28 mouse cellular contexts compared by ENCODE assay signal in genomic region chr12:106536289-106536636, GRCm38 (mm10).
DNase-seq lines count a peak whose midpoint lies in the region; ATAC-seq lines count a peak whose summit lies in the region.
"Had no signal": no experiment of that assay in that cellular context is flagged by ENCODE, and none has a peak within 500 bp of the region (broad histone marks: within the 10 kb centered on the region; RNA-seq: fewer than 3 reads in every experiment).

No protein-coding gene starts in this region.

- no peak overlapping the region for H3K4me3 ChIP-seq in midbrain, embryonic 13.5 days (replicated peaks)
- no peak overlapping the region for H3K4me3 ChIP-seq in midbrain, embryonic 14.5 days (replicated peaks; ENCODE audit: low read depth, low read length)
- no peak overlapping the region for H3K4me3 ChIP-seq in forebrain, embryonic 11.5 days (ENCODE audit: low read depth, low read length)
- no peak overlapping the region for H3K4me3 ChIP-seq in forebrain, embryonic 13.5 days
- no peak overlapping the region for H3K4me3 ChIP-seq in hindbrain, embryonic 14.5 days (replicated peaks; ENCODE audit: low read length)
- H3K4me3 ChIP-seq: embryonic facial prominence, embryonic 10.5 days; heart, embryonic 12.5 days; hindbrain, embryonic 15.5 days; layer of hippocampus, adult 2 months; limb, embryonic 12.5 days; liver, embryonic 12.5 days; midbrain, embryonic 15.5 days; myocyte had no signal

- H3K4me1 ChIP-seq in midbrain, embryonic 13.5 days (replicated peaks): peaks cover 11% of the 10 kb centered on the region
- 0 out of 2 replicates have a peak, but pooled peaks cover 3% of the 10 kb centered on the region for H3K4me1 ChIP-seq in midbrain, embryonic 14.5 days (ENCODE audit: control insufficient read depth, insufficient read depth, low read length)
- H3K4me1 ChIP-seq in forebrain, embryonic 11.5 days (replicated peaks; ENCODE audit: control insufficient read depth, insufficient read depth, low read length): peaks cover 6% of the 10 kb centered on the region; the same call in 1 of the 2 replicates
- peaks cover 20% of the 10 kb centered on the region for H3K4me1 ChIP-seq in forebrain, embryonic 13.5 days
- H3K4me1 ChIP-seq in hindbrain, embryonic 14.5 days (replicated peaks; ENCODE audit: control insufficient read depth, insufficient read depth, low read length): peaks cover 6% of the 10 kb centered on the region; the same call in 1 of the 2 replicates
- H3K4me1 ChIP-seq: heart, embryonic 12.5 days; liver, embryonic 12.5 days had no signal

- H3K36me3 ChIP-seq in midbrain, embryonic 13.5 days: no peaks in the 10 kb centered on the region
- no peaks in the 10 kb centered on the region for H3K36me3 ChIP-seq in midbrain, embryonic 14.5 days (ENCODE audit: control insufficient read depth, insufficient read depth, low read length)
- no peaks in the 10 kb centered on the region for H3K36me3 ChIP-seq in forebrain, embryonic 11.5 days (ENCODE audit: control insufficient read depth, insufficient read depth, low read length)
- no peaks in the 10 kb centered on the region for H3K36me3 ChIP-seq in forebrain, embryonic 13.5 days (ENCODE audit: poor library complexity, severe bottlenecking)
- no peaks in the 10 kb centered on the region for H3K36me3 ChIP-seq in hindbrain, embryonic 14.5 days (replicated peaks; ENCODE audit: control insufficient read depth, insufficient read depth)
- H3K36me3 ChIP-seq: embryonic facial prominence, embryonic 10.5 days; heart, embryonic 12.5 days; hindbrain, embryonic 15.5 days; limb, embryonic 12.5 days; liver, embryonic 12.5 days; midbrain, embryonic 15.5 days had no signal

- WGBS in midbrain, embryonic 13.5 days: 25% methylated on average over 7 of the region's 7 CpGs
- 33% methylated on average over 7 of the region's 7 CpGs for WGBS in midbrain, embryonic 14.5 days
- 14% methylated on average over 7 of the region's 7 CpGs for WGBS in forebrain, embryonic 11.5 days
- 17% methylated on average over 7 of the region's 7 CpGs for WGBS in forebrain, embryonic 13.5 days
- 11% methylated on average over 7 of the region's 7 CpGs for WGBS in hindbrain, embryonic 14.5 days

- 0 out of 2 replicates have a peak, but pooled peaks cover 5% of the 10 kb centered on the region for H3K27me3 ChIP-seq in midbrain, embryonic 13.5 days
- no peaks in the 10 kb centered on the region for H3K27me3 ChIP-seq in midbrain, embryonic 14.5 days (ENCODE audit: control insufficient read depth, insufficient read depth, low read length)
- H3K27me3 ChIP-seq in forebrain, embryonic 11.5 days (ENCODE audit: control insufficient read depth, insufficient read depth, low read length): no peaks in the 10 kb centered on the region
- H3K27me3 ChIP-seq in forebrain, embryonic 13.5 days: no peaks in the 10 kb centered on the region
- 0 out of 2 replicates have a peak, but pooled peaks cover 2% of the 10 kb centered on the region for H3K27me3 ChIP-seq in hindbrain, embryonic 14.5 days (ENCODE audit: control insufficient read depth, insufficient read depth, low read length)
- H3K27me3 ChIP-seq: liver, embryonic 12.5 days; midbrain, embryonic 15.5 days had no signal

- H3K4me2 ChIP-seq in midbrain, embryonic 13.5 days (replicated peaks): no peak overlapping the region
- H3K4me2 ChIP-seq in midbrain, embryonic 14.5 days (ENCODE audit: low read length): no peak overlapping the region
- H3K4me2 ChIP-seq in forebrain, embryonic 11.5 days (ENCODE audit: low read depth, low read length, severe bottlenecking): no peak overlapping the region
- peak overlapping the region; percentile 27 for H3K4me2 ChIP-seq in forebrain, embryonic 13.5 days
- H3K4me2 ChIP-seq in hindbrain, embryonic 14.5 days (replicated peaks): no peak overlapping the region
- H3K4me2 ChIP-seq: heart, embryonic 12.5 days; hindbrain, embryonic 15.5 days; limb, embryonic 12.5 days; liver, embryonic 12.5 days; midbrain, embryonic 15.5 days had no signal

- H3K9me3 ChIP-seq in midbrain, embryonic 13.5 days: no peaks in the 10 kb centered on the region
- no peaks in the 10 kb centered on the region for H3K9me3 ChIP-seq in midbrain, embryonic 14.5 days (ENCODE audit: control insufficient read depth, low read length)
- H3K9me3 ChIP-seq in forebrain, embryonic 11.5 days (ENCODE audit: control insufficient read depth, low read length): no peaks in the 10 kb centered on the region; the same call in 1 of the 2 replicates
- H3K9me3 ChIP-seq in forebrain, embryonic 13.5 days (replicated peaks): no peaks in the 10 kb centered on the region; the same call in 1 of the 2 replicates
- peaks cover 6% of the 10 kb centered on the region; the same call in 1 of the 2 replicates for H3K9me3 ChIP-seq in hindbrain, embryonic 14.5 days (ENCODE audit: control insufficient read depth, low read length)
- H3K9me3 ChIP-seq: embryonic facial prominence, embryonic 10.5 days; hindbrain, embryonic 15.5 days; liver, embryonic 12.5 days; midbrain, embryonic 15.5 days had no signal

- no peak for ATAC-seq in midbrain, embryonic 13.5 days
- no peak for ATAC-seq in midbrain, embryonic 14.5 days (ENCODE audit: low FRiP score, low TSS enrichment)
- peak; percentile 62; the same call in 1 of the 2 replicates for ATAC-seq in forebrain, embryonic 11.5 days (replicated peaks; ENCODE audit: low FRiP score)
- ATAC-seq in forebrain, embryonic 13.5 days: peak; percentile 71
- ATAC-seq in hindbrain, embryonic 14.5 days (ENCODE audit: low FRiP score): no peak
- ATAC-seq: intestine, embryonic 16.5 days; liver, embryonic 12.5 days; midbrain, embryonic 15.5 days had no signal

- 0 out of 2 replicates have a peak overlapping the region, but pooled peaks have one; percentile 14 for H3K27ac ChIP-seq in midbrain, embryonic 13.5 days
- no peak overlapping the region for H3K27ac ChIP-seq in midbrain, embryonic 14.5 days (replicated peaks; ENCODE audit: low read depth, low read length)
- no peak overlapping the region for H3K27ac ChIP-seq in forebrain, embryonic 11.5 days (ENCODE audit: low read depth, low read length)
- peak overlapping the region; percentile 76 for H3K27ac ChIP-seq in forebrain, embryonic 13.5 days
- 0 out of 2 replicates have a peak overlapping the region, but pooled peaks have one; percentile 9 for H3K27ac ChIP-seq in hindbrain, embryonic 14.5 days
- H3K27ac ChIP-seq: embryonic facial prominence, embryonic 10.5 days; hindbrain, embryonic 15.5 days; layer of hippocampus, adult 2 months; limb, embryonic 12.5 days; liver, embryonic 12.5 days; midbrain, embryonic 15.5 days had no signal

- DNase-seq in midbrain, embryonic 14.5 days: no peak
- no peak for DNase-seq in forebrain, embryonic 11.5 days (ENCODE audit: low spot score)
- no peak for DNase-seq in hindbrain, embryonic 14.5 days (ENCODE audit: low spot score)
- no peak for DNase-seq in lung, postnatal 14 days
- DNase-seq in adrenal gland, postnatal 4 days (ENCODE audit: low spot score in 2 of 2): no peak
- DNase-seq: adrenal gland, postnatal 25 days; cerebellum, adult 11 months; cerebellum, adult 9-11 months; gastrocnemius, postnatal 25 days; heart, adult 18-20 months; heart, postnatal 10 days; kidney, postnatal 25 days; layer of hippocampus, postnatal 36 days; lung, adult 18-20 months; lung, postnatal 10 days; right cerebral cortex, adult 18-20 months; right cerebral cortex, postnatal 4 days had no signal

- no peak overlapping the region for H3K9ac ChIP-seq in midbrain, embryonic 13.5 days (replicated peaks)
- H3K9ac ChIP-seq in midbrain, embryonic 14.5 days (replicated peaks; ENCODE audit: low read length): no peak overlapping the region
- H3K9ac ChIP-seq in forebrain, embryonic 11.5 days (ENCODE audit: low read length): no peak overlapping the region
- H3K9ac ChIP-seq in forebrain, embryonic 13.5 days: no peak overlapping the region
- H3K9ac ChIP-seq in hindbrain, embryonic 14.5 days: no peak overlapping the region
- H3K9ac ChIP-seq: heart, embryonic 12.5 days; hindbrain, embryonic 15.5 days; limb, embryonic 12.5 days; liver, embryonic 12.5 days; midbrain, embryonic 15.5 days had no signal

Comparison
In these comparisons a context has a peak if more than half of its experiments do, and no peak if none do; other contexts are left out.
1. H3K27ac ChIP-seq: peak in midbrain, embryonic 13.5 days (single experiment), forebrain, embryonic 13.5 days (single experiment) and hindbrain, embryonic 14.5 days (single experiment); none in midbrain, embryonic 14.5 days (single experiment) and forebrain, embryonic 11.5 days (single experiment).
2. ATAC-seq: peak in forebrain, embryonic 11.5 days (single experiment) and forebrain, embryonic 13.5 days (single experiment); none in midbrain, embryonic 13.5 days (single experiment), midbrain, embryonic 14.5 days (single experiment) and hindbrain, embryonic 14.5 days (single experiment).